Mouse (Mus musculus) erythroblast, embryonic 14.5 days (primary cell): ENCODE results near the gene H2bfm.
"Not testable (repeated sequence)": the region's sequence is repeated elsewhere in the genome, so short reads cannot be mapped to it uniquely, and the experiment has no call there.

Experiments used
- GATA1 ChIP-seq: IDR thresholded peaks from 2 replicates; pipeline ENCODE4 v1.6.1; 2012; ENCODE audit warnings: low read length, inconsistent platforms, mixed read lengths
- TAL1 ChIP-seq: IDR thresholded peaks from 3 replicates; pipeline ENCODE4 v1.6.1; 2012; ENCODE audit warnings: low read length, inconsistent platforms, mixed read lengths

GRCm38 (mm10) chrX:136958300-136958699, 31.2 kb downstream of the H2bfm start:
- not testable (repeated sequence) for TF ChIP-seq GATA1, TAL1
